Mouse (Mus musculus) embryonic stem cell, embryonic (primary cell): Measurements from ENCODE around the gene Col4a1.

ENCODE experiments used
- CTCF ChIA-PET, 4 experiments: fragments of 300-600 bp in 2 of 4; fragments of 350-600 bp in 2 of 4; sonication (Branson Sonifier 250); formaldehyde crosslinking; loops; one replicate each; lab custom pipeline; 2022; ENCODE audit warnings: inconsistent platforms in 2 of 4; lab: Charles Lee
- POLR2A ChIA-PET, 4 experiments: fragments of 300-600 bp in 2 of 4; fragments of 350-600 bp in 2 of 4; sonication (Branson Sonifier 250); formaldehyde crosslinking; loops; one replicate each; lab custom pipeline; 2022; ENCODE audit warnings: antibody characterized with exemption in 4 of 4, inconsistent platforms in 1 of 4; lab: Charles Lee

Col4a1 gene

GRCm38 (mm10) chr8:11337642-11338041, 25.0 kb upstream of the Col4a1 start:
- POLR2A ChIA-PET, result interaction anchor here in 1 of 4 experiments (1.3 kb wide), 1 partner anchor 11 kb away, joined by 3 read pairs; no protein-coding TSS in a partner anchor
- CTCF ChIA-PET, result interaction anchor here in 1 of 4 experiments (0.6 kb wide), 1 partner anchor 45 kb away, joined by 3 read pairs; no protein-coding TSS in a partner anchor

DNA sequence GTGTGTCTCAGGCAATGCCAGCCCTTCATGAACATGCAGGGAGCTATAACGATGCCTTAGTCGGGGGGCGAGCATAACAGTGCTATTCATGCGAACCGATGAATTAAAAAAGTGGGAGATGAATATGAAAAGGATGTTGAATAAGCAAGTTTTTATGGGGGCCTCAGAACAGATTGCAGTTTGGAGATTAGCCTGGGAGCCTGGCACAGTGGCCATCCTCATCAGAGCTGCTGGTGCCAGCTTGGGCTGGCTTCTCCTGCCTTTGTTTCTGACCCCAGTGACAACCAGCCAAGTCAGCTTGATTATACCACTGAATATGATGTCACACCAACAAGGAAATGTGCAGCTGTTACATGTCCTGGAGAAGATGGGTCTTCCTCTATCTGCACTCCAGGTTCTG, 23.7 kb upstream of the Col4a1 start:
- POLR2A ChIA-PET, result no interaction called here
- CTCF ChIA-PET, result no interaction called here

DNA sequence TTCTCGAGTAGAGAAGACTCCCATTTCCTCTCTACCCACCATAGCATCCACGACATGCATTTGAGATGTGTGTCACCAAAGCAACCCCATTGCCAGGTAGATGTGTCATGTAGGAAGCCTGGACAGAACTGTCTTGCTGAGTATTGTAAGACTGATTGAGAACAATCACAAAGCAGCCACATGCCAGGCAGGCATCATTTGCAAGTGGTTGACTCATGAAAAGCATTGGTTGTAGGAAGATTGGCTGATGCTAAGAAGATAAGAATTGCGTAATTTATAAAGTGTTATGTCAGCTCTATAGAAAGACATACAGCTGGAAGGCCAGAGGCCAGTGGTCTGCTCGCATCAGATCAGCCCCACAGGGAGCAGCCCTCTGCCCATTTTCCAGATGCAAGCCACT, 22.6 kb upstream of the Col4a1 start:
- POLR2A ChIA-PET, result no interaction called here
- CTCF ChIA-PET, result no interaction called here

GRCm38 (mm10) chr8:11334493-11334892, 21.9 kb upstream of the Col4a1 start:
- POLR2A ChIA-PET, result no interaction called here

GRCm38 (mm10) chr8:11333746-11334145, 21.1 kb upstream of the Col4a1 start:
- ChIA-PET POLR2A (no interaction called here), CTCF (no interaction called here)

More at GRCm38 (mm10) chr8:11334493-11334892, 21.9 kb upstream of the Col4a1 start:
- CTCF ChIA-PET, result no interaction called here

DNA sequence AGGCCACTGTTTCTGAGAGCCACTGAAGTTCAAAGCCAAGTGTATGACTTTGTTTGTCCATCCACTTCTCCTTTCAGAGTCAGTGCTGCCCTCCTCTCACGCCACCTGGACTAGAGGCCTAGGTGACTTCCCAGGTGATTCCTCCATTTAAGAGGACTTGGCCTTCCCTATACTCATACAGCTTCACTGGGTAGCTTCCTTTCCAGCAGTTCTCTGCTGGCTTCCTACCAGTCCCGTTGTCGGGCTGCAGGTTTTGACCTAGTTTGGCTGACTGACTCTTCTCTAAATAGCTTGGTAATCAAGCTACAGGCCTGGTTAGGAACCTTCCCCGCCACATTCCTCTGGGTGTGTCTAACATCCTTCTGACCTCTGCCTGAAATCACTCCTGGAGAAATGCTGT, 18.9 kb upstream of the Col4a1 start:
- ChIA-PET POLR2A (interaction anchor here in 1 of 4 experiments (1.6 to 2.7 kb wide), 2 partner anchors 19 to 24 kb away, joined by 3 to 12 read pairs; partner anchors contain the start of genes Col4a1 and Col4a2), CTCF (interaction anchor here in 1 of 4 experiments (1.2 to 1.4 kb wide), 2 partner anchors 78 to 87 kb away, joined by 3 to 4 read pairs; no protein-coding TSS in a partner anchor)

- CTCF ChIA-PET, result interaction anchor here in 2 of 4 experiments (0.6 to 1.4 kb wide), 2 partner anchors 75 to 97 kb away, joined by 4 read pairs; no protein-coding TSS in a partner anchor
- POLR2A ChIA-PET, result interaction anchor here in 3 of 4 experiments (0.7 to 1.5 kb wide), 4 partner anchors 11 to 27 kb away, joined by 3 to 6 read pairs (median 3); no protein-coding TSS in a partner anchor
These were observed 15.2 kb upstream of the Col4a1 start for GRCm38 (mm10) chr8:11327722-11328417.

DNA sequence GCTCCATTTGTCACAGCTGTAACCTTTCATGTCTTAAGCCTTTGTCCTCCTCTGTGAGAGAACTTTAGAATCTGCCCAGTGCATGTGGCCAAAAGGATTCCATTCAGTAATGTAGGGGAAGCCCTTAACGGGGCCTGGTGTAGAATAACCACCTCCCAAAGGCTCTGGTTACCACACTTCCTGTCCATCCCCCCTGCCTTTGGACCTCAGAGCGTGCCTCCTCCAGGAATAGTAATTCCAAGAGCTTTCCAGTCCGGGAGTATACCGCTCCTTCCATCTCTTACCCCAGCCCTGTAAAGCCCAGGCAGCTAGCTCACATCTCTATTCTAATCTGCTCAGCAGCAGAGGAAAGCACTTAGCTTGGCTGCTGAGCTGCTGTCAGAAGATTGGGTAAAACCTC, 14.7 kb upstream of the Col4a1 start:
- ChIA-PET CTCF (interaction anchor here in 2 of 4 experiments (0.6 to 1.4 kb wide), 2 partner anchors 74 to 96 kb away, joined by 4 read pairs; no protein-coding TSS in a partner anchor), POLR2A (interaction anchor here in 3 of 4 experiments (0.7 to 1.5 kb wide), 4 partner anchors 10 to 27 kb away, joined by 3 to 6 read pairs (median 3); no protein-coding TSS in a partner anchor)

DNA sequence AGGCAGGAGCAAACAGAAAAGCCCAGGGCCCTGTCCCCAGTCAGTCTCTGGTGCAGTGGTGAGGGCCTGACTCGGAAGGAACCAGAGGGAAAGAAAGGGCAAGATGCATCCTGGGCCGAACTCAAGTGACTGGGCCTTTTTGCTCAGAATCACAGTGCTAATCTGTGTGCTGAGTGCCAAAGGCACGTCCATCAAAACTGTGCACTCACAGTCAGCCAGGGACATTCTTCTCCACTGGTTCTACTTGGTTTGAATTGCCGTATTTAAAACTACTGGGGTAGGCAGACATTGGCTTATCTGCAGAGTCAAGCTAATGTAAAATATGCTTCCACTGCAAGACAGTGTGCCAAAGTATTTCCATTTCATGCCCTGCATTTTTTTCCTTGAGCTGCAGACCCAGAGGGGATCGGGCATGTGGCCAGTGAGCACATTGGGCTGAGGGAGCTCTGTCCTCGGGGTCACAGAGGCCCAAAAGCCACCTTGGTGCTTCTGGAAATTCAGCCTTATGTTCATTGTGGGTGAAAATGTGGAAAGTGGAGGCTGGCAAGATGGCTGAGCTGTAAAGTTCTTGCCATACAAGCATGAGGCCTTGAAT, 12.3 kb upstream of the Col4a1 start:
- CTCF ChIA-PET, result no interaction called here
- POLR2A ChIA-PET, result no interaction called here

DNA sequence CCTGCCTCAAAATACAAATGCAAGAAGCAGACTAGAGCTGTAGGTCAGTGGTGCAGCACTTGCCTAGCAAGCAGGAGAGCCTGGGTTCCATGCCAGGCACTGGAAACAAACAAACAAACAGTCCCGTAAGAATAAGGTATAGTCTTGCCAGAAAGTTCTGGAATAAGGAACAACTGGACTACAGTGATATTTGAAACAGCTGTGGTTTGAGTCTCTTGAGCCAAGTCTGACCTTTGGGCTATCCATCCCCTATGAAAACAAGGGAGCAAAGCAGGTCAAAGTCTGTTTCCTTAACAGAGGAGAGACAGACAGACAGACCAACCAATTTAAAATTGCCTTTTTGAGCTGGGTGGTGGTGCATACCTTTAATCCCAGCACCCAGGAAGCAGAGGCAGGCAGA, 11.1 kb upstream of the Col4a1 start:
- CTCF ChIA-PET, result no interaction called here
- POLR2A ChIA-PET, result interaction anchor here in 2 of 4 experiments (0.6 to 1.5 kb wide), 2 partner anchors 10 to 897 kb away, joined by 8 to 9 read pairs; no protein-coding TSS in a partner anchor

- POLR2A ChIA-PET, result interaction anchor here in 2 of 4 experiments (0.6 to 1.5 kb wide), 2 partner anchors 10 to 896 kb away, joined by 8 to 9 read pairs; no protein-coding TSS in a partner anchor
- CTCF ChIA-PET, result no interaction called here
These were observed 10.3 kb upstream of the Col4a1 start for GRCm38 (mm10) chr8:11322724-11323585.

GRCm38 (mm10) chr8:11321841-11322240, 9.2 kb upstream of the Col4a1 start:
- POLR2A ChIA-PET, result no interaction called here
- CTCF ChIA-PET, result no interaction called here

GRCm38 (mm10) chr8:11319405-11319804, 6.8 kb upstream of the Col4a1 start:
- POLR2A ChIA-PET, result no interaction called here
- CTCF ChIA-PET, result no interaction called here

DNA sequence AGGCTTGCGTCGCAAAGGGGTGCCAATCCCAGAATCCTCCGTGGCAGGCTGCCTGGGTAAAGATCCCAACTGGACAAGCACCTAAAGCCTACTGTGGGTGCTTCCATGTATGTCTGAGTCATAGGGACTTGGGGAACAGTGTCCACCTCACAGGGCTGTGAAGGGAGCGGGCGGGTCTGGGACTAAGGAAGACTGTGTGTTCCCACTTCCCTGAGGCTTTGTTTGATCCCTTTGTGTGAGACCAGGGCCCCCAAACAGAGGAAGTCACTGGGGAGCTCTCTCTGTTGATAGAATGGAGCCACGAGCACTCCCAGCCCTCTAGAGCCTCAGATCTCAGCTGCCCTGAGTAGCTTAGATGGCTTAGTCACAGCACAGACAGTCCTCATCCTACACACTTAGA, 3.5 kb upstream of the Col4a1 start:
- POLR2A ChIA-PET, result interaction anchor here in 1 of 4 experiments (1.1 to 1.2 kb wide), 2 partner anchors 13 to 240 kb away, joined by 3 to 4 read pairs; partner anchors contain the start of gene Ing1
- CTCF ChIA-PET, result interaction anchor here in 2 of 4 experiments (0.5 kb wide), 2 partner anchors 78 to 489 kb away, joined by 3 read pairs; no protein-coding TSS in a partner anchor

GRCm38 (mm10) chr8:11315179-11315943, 2.7 kb upstream of the Col4a1 start:
- POLR2A ChIA-PET, result interaction anchor here in 2 of 4 experiments (0.6 to 1.4 kb wide), 5 partner anchors 12 to 240 kb away, joined by 3 to 6 read pairs (median 3); partner anchors contain the start of gene Ing1 (in 1 of the 2)
- CTCF ChIA-PET, result interaction anchor here in 1 of 4 experiments (0.6 kb wide), 1 partner anchor 367 kb away, joined by 4 read pairs; no protein-coding TSS in a partner anchor

DNA sequence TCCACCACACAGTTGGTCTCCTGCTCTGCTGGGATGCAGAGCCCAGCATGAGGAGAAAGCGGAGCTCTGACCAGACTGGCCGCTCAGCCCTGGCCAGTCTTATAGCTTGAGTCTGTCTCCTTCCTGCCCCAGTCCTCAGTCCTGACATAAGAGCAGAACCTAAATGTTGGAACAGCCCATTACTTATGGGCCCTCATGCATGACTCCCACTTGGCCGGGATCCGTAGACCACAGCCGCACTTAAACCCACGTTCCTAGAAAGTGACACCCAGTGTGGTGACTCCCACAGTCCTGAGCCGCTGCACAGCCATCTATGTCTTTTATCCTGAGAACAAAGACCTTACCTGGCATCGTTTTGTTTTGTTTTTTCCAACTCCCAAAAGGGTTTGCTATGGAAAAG, 2.0 kb upstream of the Col4a1 start:
- ChIA-PET CTCF (no interaction called here), POLR2A (interaction anchor here in 2 of 4 experiments (0.6 to 2.2 kb wide), 4 partner anchors 13 to 71 kb away, joined by 4 to 6 read pairs (median 5); no protein-coding TSS in a partner anchor)
